Mouse (Mus musculus) cortical plate, adult 2 months (tissue): ENCODE measurements around the gene Rgs3.

Source experiments
- CTCF ChIP-seq: fragments of 200-500 bp; IDR thresholded peaks from 2 replicates; pipeline ENCODE4 v1.5.1; 2011; ENCODE audit warnings: mild to moderate bottlenecking, control low read depth, low read length; ENCODE audit not compliant: insufficient read depth; ENCODE audit errors: extremely low read depth
- POLR2A ChIP-seq: fragments of 200-500 bp; IDR thresholded peaks from 2 replicates; pipeline ENCODE4 v1.6.1; 2011; ENCODE audit warnings: mild to moderate bottlenecking, low read length, control low read depth; ENCODE audit not compliant: insufficient read depth; ENCODE audit errors: extremely low read depth

DNA sequence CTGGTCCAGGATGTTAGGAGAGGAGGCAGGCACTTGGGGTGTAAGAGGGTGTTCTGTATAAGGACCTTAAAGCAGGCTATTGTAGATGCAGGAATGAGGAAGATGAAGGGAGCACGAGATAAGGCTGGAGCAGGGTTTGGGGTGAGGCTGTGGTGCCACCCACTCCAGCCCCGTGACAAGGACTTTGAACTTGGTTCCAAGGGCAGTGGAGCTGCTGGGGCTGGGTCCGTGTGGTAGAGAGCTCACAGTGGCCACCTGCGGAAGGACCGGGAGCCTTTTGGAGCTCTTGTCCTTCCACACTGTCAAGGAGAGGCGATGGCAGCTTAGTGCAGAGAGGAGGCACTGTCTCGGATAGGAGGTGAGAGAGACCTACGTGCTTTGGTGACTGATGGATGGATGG lies 109.0 kb downstream of the Rgs3 start:
- no peak for TF ChIP-seq CTCF
- TF ChIP-seq POLR2A: no peak
